Mouse (Mus musculus): ENCODE results near the gene Homer2.

Gene Homer2

DNA sequence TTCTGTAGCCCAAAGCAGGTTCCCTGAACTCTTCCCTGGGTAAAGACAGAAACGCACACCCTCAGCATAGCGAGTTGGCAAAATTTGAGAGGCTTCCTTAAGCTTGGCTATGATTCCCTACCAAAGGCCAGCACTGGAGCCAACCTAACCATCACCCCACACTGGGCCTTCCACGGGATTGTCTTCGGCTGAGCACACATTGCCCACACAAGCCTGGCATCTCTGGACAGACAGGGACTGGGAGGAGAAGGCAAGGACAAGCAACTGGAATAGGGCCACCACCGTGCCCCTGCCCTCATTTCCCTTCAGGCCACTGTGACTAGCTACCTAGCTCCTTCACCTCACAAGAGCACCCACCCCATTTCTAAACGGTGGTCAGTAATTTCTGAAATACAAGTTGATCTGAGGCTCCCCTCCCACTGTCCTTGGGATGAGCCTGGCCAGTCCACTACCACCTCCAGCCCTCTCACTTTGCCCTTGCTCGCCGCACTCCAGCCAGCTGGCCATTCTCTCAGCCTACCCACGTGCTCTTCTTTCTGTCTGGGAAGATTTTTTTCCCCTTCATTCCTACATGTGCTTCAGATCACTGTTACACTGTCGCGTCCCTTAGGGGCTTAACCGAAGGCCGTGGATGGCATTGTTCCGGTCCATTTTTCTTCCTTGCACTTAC, at the start of gene Homer2:
Homer2 (minus strand) TSS at position 57 of the 670 bp plus-strand sequence.
- no peak for DNase-seq

DNA sequence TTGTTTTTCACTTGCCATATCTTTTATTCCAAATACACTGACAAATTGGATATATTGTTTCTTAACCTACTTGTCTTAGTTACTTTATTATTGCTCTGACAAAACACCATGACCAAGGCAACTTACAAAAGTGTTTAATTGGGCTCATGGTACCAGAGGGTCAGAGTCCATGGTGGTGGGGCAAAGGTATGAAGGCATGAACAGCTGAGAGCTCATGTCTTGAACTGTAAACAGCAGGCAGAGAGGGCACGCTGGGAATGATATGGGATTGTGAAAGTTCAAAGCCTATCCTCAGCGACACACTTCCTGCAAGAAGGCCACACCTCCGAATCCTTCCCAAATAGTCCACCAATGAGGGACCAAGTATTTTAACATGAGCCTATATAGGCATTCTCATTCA, 40.6 kb upstream of the Homer2 start:
- DNase-seq: no peak

DNA sequence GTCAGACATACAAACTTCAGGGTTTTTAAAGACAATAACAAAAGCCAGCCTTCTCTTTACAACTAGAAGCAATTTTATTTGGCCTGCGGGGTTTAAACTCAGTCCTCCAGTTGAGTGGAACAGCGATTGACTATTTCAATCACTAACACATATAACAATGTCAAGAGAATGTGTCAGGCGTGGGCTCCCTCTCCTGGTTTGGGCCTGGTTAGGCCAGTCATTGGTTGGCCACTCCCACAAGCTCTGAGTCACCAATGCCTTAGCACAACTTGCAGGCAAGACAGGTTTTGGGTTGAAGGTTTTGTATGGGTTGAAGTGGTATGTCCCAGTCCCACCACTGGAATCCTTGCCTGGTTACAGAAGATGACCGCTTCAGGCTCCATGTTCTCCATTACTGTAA, 36.8 kb upstream of the Homer2 start:
- no peak for DNase-seq

DNA sequence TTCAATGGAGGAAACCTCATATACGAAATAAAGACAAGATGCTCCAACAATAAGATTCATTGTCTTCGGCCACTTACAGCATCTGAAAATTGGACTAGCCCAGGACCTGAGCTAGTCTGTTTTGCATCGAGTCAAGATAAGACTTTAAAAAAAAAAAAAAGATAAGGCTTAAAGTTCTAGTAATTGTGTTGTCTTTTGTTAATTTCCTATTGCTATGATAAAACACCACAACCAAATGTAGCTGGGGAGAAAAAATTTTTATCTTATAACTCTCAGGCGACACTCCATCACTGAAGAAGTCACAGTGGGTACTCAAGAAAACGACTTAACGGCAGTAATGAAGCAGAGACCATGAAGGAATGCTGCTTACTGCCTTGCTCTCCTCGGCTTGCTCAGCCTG, 32.7 kb upstream of the Homer2 start:
- DNase-seq: no peak

DNA sequence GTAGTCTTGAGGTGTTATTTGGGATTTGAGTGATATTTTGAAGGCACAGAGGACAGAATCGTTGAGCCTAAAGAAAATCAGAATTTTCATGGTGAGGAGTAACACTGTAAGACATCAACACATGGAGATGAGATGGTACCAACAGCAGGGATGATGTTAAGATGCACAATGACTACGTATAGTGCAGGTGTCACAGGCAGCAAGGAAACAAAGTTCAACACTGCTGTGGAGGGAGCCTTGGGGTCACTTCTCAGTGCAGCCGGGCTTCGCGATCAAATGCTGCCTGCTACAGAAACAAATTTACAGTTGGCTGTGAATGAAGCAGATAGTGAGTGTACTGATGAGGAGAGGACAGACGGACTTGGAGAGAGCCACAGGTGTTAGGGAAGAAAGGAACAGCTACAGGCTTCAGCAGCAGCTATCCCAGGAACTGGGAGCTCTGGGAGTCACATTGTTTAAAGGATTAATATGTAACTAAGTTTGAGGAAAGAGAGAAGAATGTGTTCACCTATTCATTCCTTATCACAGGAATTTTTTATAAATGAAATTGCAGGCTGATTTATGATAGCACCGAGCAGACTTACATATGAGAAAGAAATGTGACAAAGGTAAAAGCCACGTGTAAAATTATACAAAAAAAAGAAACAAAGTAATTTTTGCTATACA, 31.5 kb upstream of the Homer2 start:
- no peak for DNase-seq

DNA sequence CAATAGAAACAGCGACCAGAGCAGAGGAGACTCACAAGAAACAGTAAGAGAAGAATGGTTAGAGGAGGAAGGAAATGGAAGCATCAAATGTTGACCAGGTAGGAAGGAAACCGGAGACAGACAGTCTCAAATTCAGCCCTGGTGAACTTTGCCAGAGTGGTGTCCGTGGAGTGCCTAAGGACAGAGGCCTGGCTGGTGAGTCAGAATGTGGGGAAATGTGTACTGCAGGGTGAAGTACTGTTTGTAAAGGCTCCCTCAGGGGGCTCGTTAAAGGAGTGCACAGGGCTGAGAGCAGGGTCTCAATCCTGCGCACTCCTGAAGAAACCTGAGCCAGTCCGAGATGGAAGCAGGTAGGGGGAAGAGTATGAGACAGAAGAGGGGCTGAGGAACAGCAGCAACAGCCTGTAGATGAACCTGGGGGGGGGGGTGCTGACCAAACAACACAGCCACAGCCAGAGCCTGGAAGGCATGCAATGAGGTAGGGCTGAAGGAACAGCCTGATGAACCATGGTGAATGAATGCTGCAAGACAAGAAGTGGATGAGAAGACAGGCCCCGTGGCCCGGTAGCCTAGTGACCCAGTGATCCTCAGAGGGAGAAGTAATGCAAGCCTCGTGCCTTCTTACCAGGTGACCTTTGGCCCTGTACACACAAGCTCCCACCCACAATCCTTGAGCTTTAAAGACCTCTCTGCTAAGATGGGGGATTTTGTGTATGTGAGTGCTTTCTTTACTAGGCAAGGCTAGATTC, 28.1 kb upstream of the Homer2 start:
- DNase-seq: no peak

DNA sequence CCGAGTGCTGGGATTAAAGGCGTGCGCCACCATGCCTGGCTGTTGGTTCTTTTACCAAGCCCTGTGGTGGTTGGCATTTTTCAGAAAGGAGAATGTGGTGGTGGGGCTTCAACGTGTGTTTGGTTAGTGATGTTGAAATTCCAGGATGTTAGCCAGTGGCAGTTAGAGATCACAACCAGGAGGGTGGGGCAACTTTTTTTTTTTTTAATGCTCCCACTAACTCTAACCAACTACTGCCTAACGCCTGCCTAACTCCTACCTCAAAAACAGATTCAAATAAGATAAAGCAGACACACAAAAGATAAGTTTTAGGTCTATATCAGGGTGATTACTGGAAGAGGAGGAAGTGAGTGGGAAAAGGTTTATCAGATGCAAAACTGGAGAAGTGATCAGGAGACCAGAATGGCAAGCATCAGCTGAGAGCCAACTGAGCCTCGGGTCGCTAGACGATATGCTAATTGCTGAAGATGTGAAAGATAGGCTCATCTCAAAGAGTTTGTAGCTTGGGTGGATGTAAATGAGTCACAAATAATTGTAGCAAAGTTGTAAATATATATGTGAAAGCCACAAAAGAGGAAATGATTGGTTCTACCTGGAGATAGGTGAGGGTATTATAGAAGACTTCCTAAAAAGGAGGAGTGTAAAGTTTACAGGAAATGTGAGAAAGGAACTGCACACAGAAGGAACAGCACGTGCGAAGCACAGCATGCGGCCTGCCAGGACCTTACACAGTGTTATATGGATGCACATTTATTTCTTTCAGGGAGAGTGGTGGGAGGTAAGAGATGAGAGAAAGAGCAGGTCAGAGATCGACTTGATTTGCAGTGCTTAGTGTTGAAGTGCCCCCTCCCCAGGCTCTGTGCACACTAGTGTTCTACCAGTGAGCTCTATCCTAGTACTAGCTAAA, 25.1 kb upstream of the Homer2 start:
- DNase-seq: no peak

DNA sequence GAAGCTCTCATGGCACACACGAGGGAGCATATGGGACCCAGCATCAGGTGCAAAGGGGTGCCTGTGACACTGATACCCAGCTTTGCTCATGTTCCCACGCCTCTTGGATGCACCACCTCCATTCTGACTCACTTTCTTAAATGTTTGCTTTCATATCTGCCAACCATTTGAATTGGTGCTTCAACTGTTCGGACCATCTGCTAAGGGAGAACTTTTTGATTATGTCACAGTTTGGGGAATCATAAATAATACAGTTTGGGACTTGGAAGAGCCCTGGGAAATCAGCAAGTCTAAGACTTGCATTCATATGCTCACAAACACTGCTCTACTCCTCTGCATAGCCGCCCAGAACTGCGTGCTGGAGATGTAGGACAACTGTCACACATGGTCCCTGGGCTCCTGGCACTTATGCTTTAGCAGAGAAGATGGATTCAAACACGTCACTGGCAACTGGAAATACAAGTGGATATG, 23.9 kb upstream of the Homer2 start:
- no peak for DNase-seq

DNA sequence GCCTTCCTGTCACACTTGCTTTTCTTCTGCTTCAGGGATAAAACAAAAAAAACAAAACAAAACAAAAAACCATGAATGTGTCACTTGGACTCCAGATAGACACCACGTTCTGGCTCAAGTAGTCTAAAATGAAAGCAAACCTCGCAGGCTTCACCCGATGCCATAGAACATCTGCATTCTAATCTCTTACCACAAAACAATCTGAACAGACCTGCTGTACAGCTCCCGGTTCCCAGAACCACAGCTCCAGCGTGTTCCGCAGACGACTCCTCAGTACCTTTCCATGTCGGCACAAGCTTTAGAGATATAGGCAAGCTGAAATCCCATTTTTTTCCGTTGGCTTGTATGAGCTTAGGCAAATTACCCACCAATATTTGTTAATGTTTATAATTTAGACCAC, 22.5 kb upstream of the Homer2 start:
- no peak for DNase-seq

DNA sequence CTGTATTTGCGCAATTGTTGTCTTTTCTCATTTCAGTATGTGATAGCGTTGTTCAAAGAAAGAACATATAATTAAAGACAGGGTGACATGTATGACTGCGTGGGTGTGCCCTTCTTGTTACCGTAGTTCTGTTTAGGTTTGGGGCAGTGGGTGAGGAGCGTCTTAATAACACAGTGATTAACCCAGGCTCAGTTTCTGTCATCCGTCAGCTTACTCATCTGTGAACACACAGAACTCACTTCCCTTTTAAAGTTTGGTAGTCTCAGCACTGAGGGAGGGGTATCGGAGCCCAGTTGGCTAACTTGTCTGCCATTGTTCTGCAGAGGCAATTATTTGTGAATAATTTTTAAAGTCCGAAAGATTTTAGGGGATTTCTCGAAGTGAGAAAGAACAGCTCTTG, 20.4 kb upstream of the Homer2 start:
- no peak for DNase-seq

DNA sequence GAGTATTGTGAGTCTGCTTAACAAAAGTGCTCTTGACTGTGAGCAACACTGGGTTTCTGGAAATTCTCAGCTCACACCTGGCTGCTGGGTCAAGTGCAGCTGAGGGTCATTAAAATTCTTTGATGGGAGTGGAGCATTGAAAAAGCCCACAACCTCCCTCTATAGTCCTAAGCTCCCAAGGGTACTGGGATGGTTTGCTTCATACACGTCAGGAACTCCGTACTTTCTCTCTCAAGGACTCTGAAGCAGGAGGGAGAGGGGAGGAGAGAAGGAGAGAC, 19.3 kb upstream of the Homer2 start:
- DNase-seq: no peak

DNA sequence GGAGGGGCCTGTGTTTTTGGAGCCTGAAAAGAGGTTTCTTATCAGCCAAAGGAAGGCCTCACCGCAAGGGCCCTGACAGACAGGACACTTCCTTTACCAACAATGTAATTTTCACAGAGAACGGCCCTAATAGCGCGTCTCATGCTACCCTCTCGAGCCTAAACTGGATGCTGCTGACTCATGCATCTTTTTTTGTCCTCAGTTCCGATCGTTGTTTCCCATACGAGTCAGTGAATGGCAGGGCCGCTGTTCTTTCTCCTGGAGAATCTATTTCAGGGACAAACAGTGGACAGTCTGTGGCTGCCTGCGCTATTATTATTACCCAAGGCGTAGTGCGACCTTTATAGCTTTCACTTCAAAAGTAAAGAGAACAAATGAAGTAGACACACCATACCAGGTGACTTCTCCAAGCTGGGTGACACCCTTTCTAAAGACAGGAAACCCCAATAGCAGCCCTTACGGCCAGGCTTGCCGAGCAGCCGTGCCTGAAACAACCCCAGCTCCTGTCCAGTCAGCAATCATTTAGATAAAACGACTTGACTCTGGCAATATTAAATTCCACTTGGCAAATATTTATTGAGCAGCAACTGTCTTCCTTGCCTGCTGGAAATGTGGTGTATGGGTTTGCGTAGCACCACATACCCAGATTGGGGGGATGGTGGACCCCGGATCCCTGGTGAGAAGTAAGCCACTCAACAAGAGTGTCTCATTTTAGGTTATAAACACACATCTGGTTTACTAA, 18.8 kb upstream of the Homer2 start:
- no peak for DNase-seq

DNA sequence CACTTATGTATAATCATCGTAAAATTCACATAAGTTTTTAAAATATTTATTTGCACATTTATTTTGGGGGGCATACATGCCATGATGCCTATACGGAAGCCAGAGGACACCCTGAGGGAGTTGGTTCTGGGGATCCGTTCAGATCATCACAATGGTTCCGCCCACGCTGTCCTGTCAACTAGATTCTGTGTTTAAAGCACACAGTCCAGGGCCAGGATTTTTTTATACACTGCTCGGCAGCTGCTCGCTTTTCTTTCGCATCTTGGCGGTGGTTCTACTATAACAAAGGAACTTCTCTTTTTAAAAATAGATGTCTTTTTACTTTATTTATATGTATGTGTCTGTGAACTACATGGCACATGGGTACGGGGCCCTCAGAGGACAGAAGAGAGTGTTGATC, 16.5 kb upstream of the Homer2 start:
- DNase-seq: no peak

DNA sequence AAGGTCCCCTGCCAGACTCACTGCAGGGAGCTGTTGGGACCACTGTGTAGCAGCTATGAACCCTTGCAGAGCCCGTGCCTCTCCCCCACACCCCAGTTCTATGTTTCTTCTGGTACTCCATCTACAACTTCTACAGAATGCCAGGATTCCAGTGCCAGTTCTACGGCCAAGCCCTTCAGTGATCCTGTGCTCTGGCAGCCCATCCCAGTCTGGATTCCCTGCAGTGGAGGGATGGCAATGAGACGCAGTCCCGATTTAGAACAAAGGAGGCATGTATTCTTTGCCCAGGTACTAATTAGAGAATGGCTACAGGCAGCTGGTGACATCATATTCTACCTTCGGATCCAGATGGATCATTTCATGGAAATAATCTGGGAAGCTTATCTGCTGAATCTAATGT, 13.9 kb upstream of the Homer2 start:
- no peak for DNase-seq

DNA sequence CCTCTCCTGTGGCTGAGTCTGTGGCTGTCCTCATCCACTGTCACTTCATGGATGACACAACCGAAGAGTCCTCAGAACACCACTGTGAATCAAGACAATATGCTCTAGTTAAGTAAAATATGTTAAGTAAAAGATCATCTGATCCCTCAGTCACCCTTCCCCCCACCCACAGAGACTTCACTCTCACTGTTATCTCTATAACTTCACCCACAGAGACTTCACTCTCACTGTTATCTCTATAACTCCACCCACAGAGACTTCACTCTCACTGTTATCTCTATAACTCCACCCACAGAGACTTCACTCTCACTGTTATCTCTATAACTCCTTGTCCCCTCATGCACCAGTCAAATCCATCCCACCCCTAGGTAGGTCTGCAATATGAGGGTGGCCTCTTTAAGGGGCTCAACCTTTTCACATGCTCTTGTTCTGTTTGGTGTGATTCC, 11.9 kb upstream of the Homer2 start:
- no peak for DNase-seq

DNA sequence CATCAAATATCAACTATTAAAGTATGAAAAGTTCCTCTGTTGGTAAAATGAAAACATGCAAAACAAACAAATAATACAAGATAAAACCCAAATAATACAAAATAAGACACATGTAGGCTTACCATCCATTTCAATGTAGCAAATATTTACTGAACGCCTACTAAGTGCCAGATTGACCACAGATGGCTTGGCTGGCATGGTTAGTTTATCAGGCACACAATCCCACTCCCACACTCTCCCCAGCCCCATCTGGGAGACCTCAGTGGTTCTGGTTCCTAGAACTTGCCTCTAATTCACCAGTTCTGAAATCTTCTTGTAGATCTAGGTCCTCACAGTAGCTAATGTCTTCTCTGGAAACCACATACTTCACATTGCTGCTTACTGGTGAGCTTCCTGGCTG, 11.3 kb upstream of the Homer2 start:
- DNase-seq: no peak

DNA sequence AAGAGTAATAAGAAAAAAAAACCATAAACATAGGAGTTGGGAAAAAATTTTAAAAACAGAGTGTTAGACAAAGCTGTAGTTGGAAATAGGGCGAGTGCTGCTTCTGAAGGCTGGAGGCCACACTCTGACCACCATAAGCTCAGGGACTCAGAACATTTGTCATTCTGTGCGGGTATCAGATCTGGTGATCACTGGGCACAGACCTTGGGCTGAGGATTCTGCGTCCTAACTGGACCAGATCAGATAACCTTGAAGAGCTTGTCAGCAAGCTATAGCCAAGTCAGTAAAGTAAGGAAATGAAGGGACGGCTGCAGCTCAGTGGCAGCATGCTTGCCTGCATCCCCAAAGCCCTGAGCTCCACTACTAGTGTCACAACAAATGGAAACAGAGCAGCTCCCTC, 2.8 kb upstream of the Homer2 start:
- DNase-seq: no peak

DNA sequence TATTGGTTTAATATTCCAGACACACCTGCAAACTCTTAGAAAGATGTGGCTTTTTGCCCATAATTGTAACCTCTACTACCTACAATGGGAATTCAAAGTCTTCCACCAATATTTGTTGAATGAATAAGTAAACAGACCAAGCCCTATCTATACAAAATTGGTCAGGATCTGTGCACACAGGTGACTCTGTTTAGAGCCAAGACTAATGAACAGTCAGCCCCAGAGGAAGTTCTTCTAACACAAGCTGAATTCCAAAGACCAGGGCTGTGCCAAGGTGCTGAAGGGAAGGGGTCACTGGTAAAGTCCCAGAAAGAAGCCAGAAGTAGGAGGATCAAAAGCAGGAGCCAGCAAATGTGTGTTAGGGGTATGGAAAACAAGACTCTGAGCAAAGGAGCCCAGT, 838 bp upstream of the Homer2 start:
- no peak for DNase-seq

DNA sequence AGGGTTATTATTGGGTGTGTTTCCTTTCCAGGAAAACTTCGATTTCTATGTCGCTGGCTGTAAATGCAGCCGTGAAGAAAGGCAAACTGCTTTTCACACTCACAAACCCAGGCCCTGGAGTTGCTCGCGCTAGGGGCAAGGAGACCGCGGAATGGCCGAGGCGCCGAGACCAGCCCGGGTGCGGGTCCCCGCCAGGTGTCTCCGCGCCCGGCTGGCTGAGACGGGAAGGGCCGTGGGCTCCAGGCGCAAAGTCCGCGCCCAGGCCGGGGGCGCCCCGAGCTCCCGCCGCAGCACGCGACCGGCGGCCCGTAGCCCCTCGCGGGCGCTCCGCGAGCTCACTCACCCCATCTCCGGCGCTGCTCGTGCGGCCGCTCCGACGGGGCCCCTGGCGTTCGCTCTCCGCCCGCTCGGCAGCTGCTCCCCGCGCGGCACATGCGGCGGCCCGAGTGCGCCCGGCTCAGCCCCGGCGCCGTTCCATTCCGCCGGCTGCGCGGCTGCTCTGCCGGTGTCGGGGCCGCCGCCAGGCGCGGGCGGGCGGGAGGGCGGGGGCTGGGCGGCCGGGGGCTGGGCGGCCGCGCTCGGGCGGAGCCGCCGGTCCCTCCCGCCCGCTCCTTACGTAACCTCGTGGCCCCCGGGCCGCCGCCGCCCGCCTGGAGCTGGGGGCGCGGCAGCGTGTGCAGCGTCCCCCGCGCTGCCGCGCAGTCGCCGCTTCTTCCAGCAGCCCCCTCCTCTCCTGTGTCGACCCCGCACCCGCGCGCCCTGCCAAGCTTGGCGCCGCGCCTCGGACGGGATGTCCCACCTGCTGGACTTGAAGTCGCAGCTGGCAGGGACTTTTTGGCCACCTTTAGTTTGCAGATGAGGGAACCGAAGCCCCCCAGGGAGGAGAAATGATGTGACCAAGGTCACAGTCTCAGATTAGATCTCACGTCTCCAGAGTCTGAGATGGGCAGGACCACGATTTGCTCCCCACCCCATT, 623 bp downstream of the Homer2 start:
- peak; percentile 3 to 8 for DNase-seq

DNA sequence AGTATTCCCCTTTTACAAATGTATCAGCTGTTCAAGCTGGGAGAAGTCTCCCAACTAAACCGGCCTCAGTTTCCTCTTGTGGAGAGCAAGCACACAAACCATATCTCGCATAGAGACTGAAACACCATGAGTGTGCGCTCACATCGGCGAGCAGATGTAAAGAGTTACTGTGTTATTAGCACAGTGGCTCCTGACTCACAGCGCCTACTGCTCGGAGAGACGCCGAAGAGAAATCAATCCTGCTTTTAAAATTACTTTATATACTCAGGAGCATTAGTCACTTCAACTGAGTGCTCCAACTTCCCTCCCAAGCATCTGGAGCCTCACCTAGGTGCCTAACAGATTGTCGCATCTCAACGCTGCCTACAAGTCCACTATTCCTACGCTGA, 1.3 kb downstream of the Homer2 start:
- no peak for DNase-seq

DNA sequence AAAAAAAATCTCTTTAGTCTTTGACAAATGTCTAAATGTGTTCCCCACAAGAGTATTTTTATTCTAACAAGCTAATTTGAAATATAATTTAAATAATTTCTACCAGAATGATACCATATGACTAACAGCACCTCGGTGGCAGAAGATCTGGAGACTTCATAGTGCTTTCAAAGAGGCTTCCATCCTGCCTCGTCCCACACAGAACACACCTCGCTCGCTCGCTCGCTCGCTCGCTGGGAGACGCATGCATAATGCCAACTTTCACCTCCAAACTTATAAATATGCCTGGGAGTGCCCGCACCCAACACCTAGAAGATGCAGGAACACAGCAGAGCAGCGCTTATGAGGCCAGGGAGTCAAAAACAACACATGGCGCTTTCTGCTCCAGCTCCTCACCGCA, 9.0 kb downstream of the Homer2 start:
- no peak for DNase-seq
